Mouse (Mus musculus) heart, adult 8-10 months (tissue): ENCODE measurements around the gene Gm14403. TPM values are rescaled to one million over a fixed set of nuclear protein-coding genes. Genes with fewer than 3 reads are reported as not detected.

ENCODE experiments used
- total RNA-seq, 4 experiments: library from RNA; stranded (reverse); gene quantifications; 2 replicates each; pipeline ENCODE4 v1.2.4; 2022

The Gm14403 gene
- total RNA-seq, 4 experiments from 2014 or later, result 76.9 to 109 (median 91.3) TPM

Other genes with a start within 250 kb of the Gm14403 start
- gene Gm14409, start 231.2 kb upstream of the Gm14403 start, total RNA-seq, result 1 to 10 TPM in 3 of 4 experiments, under 1 TPM in 1; 0.89 to 2.1 (median 1.7) TPM
- 1 to 10 TPM; 1.3 to 1.9 (median 1.5) TPM for gene Gm14412, start 173.9 kb upstream of the Gm14403 start, total RNA-seq
- gene Gm14418, start 99.9 kb upstream of the Gm14403 start, total RNA-seq, result 10 to 100 TPM; 16.2 to 18.2 (median 17.7) TPM
- 100 to 1,000 TPM; 568 to 760 (median 586) TPM for gene Zfp970, start 33.5 kb upstream of the Gm14403 start, total RNA-seq
- under 1 TPM in 1 of 4 experiments, not detected in 3; 0.69 TPM for gene Gm14406, start 80.0 kb downstream of the Gm14403 start, total RNA-seq